Mouse (Mus musculus) left cerebral cortex, adult 2 months (tissue): ENCODE measurements around the gene Actn3. TPM values are rescaled to one million over a fixed set of nuclear protein-coding genes. Genes with fewer than 3 reads are reported as not detected.

ENCODE experiments used
- DNase-seq, 2 experiments: peaks; one replicate each; pipeline ENCODE4 v3.0.0; 2021 to 2022; ENCODE audit warnings: low spot score in 2 of 2, mixed read lengths in 1 of 2; ENCODE audit errors: extremely low spot score in 1 of 2
- H3K27ac ChIP-seq: fragments of 200-600 bp; 2 replicates; pipeline ENCODE4 v1.8.1; 2022
- H3K4me3 ChIP-seq: fragments of 200-600 bp; 2 replicates; pipeline ENCODE4 v1.8.1; 2022
- CTCF ChIP-seq: fragments of 200-600 bp; IDR thresholded peaks from 2 replicates; pipeline ENCODE4 v1.8.1; 2022; ENCODE audit warnings: antibody characterized with exemption, mild to moderate bottlenecking, moderate library complexity
- intact Hi-C: fragments of 180-260 bp; cut with DNase I; formaldehyde crosslinking; loops from one replicate; pipeline ENCODE4 v1.15.1; 2025
- total RNA-seq, 2 experiments: library from RNA; stranded (reverse); gene quantifications; 2 replicates each; pipeline ENCODE4 v1.2.3; 2021

Gene Actn3
- total RNA-seq, 2 experiments from 2014 or later, result 1.4 to 1.5 TPM

DNA sequence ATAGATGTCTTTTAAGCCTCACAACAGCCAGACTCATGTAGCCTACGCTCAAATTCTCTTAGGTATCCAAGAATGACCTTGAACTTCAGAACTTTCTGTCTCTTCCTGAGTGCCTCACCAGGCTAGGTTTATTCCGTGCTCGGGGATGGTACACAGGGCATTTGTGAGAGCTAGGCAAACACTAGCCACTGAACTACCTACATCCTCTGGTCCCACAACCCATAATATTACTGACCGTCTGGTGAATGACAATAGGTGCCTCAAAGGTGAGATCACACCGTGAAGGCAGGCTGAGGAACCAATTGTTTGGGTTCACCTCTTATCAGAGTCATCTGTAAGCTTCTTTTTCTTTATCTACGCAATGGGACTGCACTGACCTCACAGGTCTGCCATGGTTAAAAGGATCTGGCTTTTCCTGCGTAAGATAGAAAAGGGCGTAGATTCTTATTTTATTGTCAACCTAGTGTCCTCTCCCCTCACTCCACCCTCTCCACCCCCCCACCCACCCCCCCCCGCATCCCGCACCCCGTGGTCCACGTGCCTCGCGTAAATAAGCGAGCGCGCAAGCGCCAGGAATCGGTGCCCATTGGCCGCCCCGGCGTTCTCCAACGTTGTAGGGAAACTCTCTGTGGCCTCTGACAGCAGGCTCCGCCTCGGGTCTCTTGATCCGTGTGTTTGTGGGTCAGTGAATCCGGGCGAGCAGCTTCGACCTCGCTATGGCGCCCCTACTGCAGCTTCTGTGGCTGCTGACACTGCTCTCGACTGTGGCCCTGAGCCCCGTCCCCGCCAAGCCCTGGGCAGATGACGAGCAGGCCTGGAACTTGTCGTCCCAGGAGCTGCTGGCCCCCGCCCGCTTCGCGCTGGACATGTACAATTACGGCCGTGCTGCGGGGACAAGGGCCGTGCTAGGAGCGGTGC lies 22.9 kb downstream of the Actn3 start, which contains the start of gene Ctsf:
Gene Ctsf, plus strand, starts transcription at position 579 of the 918 bp plus-strand sequence.
- peak within 1 kb of the TSS; percentile 81 for H3K4me3 ChIP-seq
- DNase-seq, result peak; percentile 87 to 89
- intact Hi-C loops, result no loop called here
- TF ChIP-seq CTCF, result no peak; the same call in 1 of the 2 replicates
- peak within 1 kb of the TSS; percentile 88 for H3K27ac ChIP-seq

DNA sequence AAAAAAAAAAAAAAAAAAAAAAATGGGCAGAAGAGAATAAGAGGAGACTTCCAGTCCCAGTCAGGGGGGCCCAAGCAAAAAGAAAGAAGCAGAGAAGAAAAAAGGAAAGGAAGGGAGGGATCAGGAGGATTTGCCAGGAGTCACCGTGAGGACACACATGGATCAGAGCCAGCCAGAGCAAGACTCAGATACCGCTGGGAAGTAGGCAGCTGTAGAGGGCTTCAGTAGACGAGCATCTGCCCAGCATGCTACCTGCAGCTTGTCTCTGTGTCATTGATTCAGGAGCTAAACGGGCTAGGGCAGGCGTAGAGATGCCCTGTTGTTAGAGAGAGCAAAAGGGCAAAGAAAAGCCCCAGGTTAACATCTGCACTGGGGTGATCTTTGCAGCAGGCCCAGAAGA lies 27.4 kb downstream of the Actn3 start:
- no peak for TF ChIP-seq CTCF
- no peak for DNase-seq
- intact Hi-C loops, result no loop called here
- no peak overlapping the region for H3K27ac ChIP-seq
- H3K4me3 ChIP-seq, result no peak overlapping the region

DNA sequence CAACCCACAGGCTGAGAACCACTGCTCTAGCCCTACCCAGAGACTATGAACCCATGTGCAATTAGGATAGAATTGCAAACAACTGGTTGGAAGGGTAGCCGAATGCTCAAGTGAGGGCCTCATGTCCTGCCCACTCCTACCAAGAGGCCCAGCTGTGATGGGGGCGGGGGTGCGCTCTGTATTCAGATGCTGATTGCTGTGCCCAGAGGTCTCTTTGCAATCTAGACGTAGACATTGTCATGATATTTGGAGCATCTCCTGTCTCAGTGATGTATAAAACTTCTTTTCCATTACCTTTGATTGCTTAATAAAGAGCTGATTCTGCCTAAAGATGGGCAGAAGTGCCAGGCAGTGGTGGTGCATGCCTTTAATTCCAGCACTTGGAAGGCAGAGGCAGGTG lies 27.9 kb downstream of the Actn3 start:
- intact Hi-C loops, result loop anchor here (5.0 to 10.0 kb wide), 2 partner anchors 92 to 345 kb away; partner anchors contain the start of gene Rbm4b
- no peak for DNase-seq
- Histone ChIP-seq H3K4me3 (no peak overlapping the region), H3K27ac (no peak overlapping the region)
- no peak for TF ChIP-seq CTCF

DNA sequence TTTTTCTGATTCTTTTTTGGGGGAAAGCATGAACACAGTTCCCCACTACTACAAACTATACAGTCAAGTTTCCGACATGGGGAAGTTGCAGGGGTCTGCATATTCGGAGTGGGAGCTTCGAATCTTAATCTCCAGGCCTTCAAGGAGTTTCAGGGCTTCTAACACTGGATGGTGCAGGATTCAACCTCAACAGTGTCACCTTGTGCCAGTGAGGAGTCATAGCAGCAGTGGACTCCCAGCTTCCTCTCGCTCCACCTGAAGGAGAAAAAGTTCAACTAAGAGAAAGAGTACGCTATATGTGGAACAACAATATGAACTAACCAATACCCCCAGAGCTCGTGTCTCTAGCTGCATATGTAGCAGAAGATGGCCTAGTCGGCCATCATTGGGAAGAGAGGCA lies 30.2 kb downstream of the Actn3 start:
- no peak for DNase-seq
- TF ChIP-seq CTCF, result peak; percentile 61
- Histone ChIP-seq H3K27ac (no peak overlapping the region), H3K4me3 (no peak overlapping the region)
- intact Hi-C loops, result loop anchor here (5.0 to 10.0 kb wide), 2 partner anchors 90 to 343 kb away; partner anchors contain the start of gene Rbm4b

DNA sequence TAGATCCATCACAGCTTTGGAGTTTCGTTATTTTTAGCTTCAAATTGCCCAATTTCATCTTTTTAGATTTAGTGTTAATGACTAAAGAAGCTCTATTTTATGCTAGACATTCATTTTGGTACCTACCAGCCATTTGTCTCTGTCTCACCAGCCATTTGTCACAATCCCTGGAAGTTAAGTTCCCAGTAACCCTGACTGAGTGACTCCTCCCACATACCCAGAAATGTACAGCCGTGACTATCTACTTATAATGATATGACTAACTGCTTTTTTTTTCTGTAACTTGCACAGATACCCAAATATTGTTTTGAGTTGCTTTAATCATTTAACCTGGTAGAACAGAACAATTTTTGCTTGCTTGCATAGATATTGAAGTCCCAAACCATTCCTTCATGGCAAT lies 31.9 kb downstream of the Actn3 start:
- no peak for DNase-seq
- no peak overlapping the region for H3K27ac ChIP-seq
- TF ChIP-seq CTCF, result no peak
- intact Hi-C loops, result loop anchor here (5.0 to 10.0 kb wide), 2 partner anchors 89 to 341 kb away; partner anchors contain the start of gene Rbm4b
- H3K4me3 ChIP-seq, result no peak overlapping the region

DNA sequence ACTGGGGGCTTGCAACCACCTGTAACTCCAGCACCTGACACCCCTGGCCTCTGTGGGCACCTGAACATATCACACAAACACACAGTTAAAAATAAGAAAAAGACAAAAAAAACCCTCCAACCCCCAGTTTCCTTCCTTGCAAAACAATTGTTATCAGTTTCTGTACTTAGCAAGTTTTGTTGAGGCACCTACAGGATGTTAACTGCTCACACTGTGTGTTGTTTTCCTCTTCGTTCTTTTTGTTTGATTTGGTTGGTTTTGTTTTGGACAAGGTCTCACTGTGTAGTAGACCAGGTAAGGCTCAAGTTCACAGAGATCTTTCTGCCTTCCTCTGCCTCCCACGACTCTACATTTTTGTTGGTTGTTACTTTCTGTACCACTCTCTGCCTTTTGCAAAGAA lies 35.1 kb downstream of the Actn3 start:
- TF ChIP-seq CTCF, result no peak

DNA sequence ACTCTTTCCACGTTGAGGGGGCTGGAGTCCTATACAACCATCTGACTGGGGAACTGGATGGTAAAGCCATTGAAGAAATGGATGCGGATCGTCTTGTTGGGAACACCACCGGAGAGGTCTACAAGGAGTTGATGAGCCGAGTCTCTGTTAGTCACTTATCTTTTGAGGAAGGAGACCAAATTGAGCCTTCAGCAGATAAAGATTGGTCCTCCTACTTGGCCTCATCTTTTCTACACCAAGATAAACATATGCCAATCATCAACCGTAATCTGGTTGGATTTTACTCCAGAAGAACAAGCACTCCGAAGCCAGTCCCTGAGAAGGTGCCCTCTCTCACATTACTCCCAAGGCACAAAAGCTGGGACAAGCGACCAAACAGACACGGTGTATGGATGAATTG lies 36.9 kb downstream of the Actn3 start:
- no peak for DNase-seq
- Histone ChIP-seq H3K4me3 (no peak overlapping the region), H3K27ac (no peak overlapping the region)
- TF ChIP-seq CTCF, result no peak
- intact Hi-C loops, result loop anchor here (10.0 kb wide), 1 partner anchor 336 kb away; no protein-coding TSS in a partner anchor

More for the DNA sequence above, 35.1 kb downstream of the Actn3 start:
- intact Hi-C loops, result loop anchor here (10.0 kb wide), 1 partner anchor 338 kb away; no protein-coding TSS in a partner anchor
- no peak overlapping the region for H3K4me3 ChIP-seq
- DNase-seq, result no peak
- no peak overlapping the region for H3K27ac ChIP-seq

DNA sequence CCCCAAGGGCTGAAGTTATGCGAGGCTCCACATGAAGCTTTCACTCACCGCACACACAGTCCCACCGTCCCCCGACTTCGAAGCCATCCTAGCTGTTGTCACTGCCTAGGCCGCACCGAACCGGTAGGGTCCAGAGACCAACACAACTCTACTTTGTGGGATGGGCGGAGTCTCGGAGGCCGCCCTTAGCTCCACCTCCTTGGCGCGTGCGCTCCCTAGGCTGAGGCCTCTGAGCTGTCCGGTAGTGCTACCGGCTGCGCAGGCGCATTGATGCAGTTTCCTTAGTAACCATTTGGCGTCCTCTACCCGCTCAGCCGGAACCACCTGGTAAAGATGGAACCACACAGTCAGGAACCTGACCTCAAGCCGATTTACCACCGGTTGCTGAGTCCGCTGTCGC lies 38.6 kb downstream of the Actn3 start, which contains the start of the genes Ccs and Ccdc87:
Gene Ccs, minus strand, starts transcription at position 184 of the 400 bp plus-strand sequence.
Gene Ccdc87, plus strand, starts transcription at position 218 of the 400 bp plus-strand sequence.
- DNase-seq, result peak; percentile 95 to 96
- Histone ChIP-seq H3K4me3 (peak within 1 kb of the TSS; percentile 77), H3K27ac (peak within 1 kb of the TSS; percentile 61; the same call in 1 of the 2 replicates)
- intact Hi-C loops, result loop anchor here (1.0 to 5.0 kb wide), 2 partner anchors 45 to 212 kb away; partner anchors contain the start of gene Rce1
- no peak; the same call in none of the 2 replicates for TF ChIP-seq CTCF

DNA sequence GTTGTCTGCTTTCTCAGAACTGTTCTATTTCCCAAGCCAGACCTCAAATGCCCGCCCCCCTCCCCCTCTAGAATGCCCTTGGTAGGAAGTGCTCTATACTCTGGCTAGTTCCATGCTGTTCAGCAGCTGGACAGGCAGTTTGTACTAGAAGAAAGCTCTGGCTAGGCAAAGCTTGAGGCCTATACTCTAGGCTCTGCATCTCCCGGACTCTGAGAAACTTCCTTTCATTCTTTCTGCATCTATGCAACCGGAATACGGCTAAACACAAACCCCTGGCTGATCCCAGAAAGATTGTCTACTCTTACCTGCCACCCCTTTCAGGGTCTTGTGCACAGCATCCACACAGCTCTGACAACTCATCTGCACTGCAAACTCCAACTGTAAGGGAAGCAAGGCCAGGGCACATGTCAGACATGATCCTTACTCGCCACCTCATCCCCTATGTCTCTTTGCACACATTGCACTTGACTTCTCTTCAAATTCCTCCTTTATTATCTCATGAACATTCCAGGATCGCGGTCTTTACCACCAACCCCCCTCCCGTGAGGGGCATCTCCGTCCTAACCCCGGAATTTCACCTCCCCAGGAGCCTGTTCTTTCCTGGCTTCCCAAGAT lies 39.1 kb downstream of the Actn3 start:
- Histone ChIP-seq H3K27ac (peak overlapping the region; percentile 61; the same call in 1 of the 2 replicates), H3K4me3 (peak overlapping the region; percentile 77)
- no peak for TF ChIP-seq CTCF
- DNase-seq, result no peak
- intact Hi-C loops, result loop anchor here (1.0 to 5.0 kb wide), 2 partner anchors 44 to 211 kb away; partner anchors contain the start of gene Rce1

DNA sequence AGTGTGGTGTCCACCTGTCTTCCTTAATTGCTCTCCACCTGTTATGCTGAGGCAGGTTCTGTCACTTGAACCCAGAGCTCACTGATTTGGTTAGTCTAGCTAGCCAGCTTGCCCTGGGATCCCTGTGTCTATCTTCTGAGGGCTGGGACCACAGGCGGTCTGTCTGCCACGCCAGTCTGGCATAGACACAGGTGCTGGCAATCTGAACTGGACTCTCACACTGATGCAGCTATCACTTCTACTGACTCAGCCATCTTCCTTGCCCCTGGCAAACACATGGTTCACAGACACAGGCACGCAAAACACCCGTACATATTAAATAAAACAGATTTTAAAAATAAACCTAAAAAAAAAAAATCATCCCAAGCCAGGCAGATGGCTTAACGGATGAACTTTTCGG lies 40.7 kb downstream of the Actn3 start:
- intact Hi-C loops, result loop anchor here (5.0 kb wide), 1 partner anchor 210 kb away; the partner anchor contains the start of gene Rce1
- no peak overlapping the region for H3K27ac ChIP-seq
- no peak for TF ChIP-seq CTCF
- H3K4me3 ChIP-seq, result no peak overlapping the region
- DNase-seq, result no peak

DNA sequence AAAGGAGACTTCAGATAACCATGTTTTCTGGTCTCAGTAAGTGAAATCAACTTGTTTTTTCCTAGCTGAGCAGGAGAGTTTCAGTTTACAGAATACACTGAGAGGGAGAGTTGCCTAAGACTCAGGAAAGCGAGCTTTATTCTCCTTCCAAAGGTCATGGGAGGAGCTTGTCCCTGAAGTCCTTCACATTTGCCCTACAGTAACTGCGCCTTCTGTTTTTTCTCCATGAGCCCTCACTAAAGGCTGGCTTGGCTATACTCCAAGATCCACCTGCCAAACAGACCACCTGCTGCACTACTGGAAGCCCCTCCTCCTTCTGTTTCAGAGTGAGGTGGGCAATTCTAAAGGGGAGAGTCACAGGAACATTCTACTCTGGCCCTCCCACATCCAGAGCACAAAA lies 41.6 kb downstream of the Actn3 start:
- Histone ChIP-seq H3K4me3 (no peak overlapping the region), H3K27ac (no peak overlapping the region)
- intact Hi-C loops, result loop anchor here (5.0 kb wide), 1 partner anchor 209 kb away; the partner anchor contains the start of gene Rce1
- DNase-seq, result no peak
- TF ChIP-seq CTCF, result no peak
